Mouse (Mus musculus): ENCODE data around the gene Ppp6r1. TPM values are rescaled to one million over a fixed set of nuclear protein-coding genes. Genes with fewer than 3 reads are reported as not detected.

Gene Ppp6r1
- total RNA-seq (2021) = 100 to 1,000 TPM; 132 to 135 TPM
- long read RNA-seq, experiment 1, transcript Ppp6r1-201 (24 exons, 3,862 nt) = major isoform, 91 of 120 reads
- long read RNA-seq, experiment 1, partial matches to known transcripts = 8 of 120 reads
- long read RNA-seq, experiment 1, other reads (novel, unspliced or antisense) = 21 of 120 reads
- long read RNA-seq, experiment 2, transcript Ppp6r1-201 (24 exons, 3,862 nt) = major isoform, 74 of 116 reads
- long read RNA-seq, experiment 2, partial matches to known transcripts = 16 of 116 reads
- long read RNA-seq, experiment 2, other reads (novel, unspliced or antisense) = 26 of 116 reads

DNA sequence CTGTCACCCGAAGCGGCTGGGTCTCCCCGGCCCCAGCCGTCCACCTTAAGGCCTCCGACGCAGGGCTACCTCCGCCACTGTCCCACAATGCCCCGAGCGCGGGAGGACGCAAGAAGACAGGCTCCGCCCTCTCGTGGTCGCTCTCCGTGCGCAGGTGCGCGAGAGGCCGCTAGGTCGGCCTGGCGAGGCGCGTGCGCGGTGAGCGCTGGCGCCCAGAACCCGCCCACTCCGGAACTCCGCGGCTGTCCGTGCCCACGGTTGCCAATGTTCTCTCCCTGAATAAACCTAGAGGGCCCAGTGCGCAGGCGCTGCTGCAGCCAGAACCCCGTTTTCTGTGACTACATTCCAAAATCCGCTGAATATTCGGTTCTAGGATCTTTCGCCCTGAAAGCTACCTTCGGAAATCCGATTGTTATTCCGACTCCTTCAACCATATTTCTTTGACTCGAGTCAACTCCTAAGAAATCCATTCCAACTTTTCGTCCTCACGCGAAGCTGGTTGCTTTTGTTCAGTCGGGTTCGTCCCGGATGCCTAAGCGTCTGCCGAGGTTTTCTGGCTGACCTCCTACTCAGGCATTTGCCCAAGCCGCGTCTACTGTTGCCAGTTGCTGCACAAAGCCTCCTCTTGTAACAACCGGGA, at the start of gene Ppp6r1:
Gene Ppp6r1, minus strand, starts transcription at position 108 of the 640 bp plus-strand sequence.
- peak; percentile 98 for DNase-seq (ENCODE audit: low spot score in 2 of 2)
- intact Hi-C loops (cut with DNase I) = no loop called here

DNA sequence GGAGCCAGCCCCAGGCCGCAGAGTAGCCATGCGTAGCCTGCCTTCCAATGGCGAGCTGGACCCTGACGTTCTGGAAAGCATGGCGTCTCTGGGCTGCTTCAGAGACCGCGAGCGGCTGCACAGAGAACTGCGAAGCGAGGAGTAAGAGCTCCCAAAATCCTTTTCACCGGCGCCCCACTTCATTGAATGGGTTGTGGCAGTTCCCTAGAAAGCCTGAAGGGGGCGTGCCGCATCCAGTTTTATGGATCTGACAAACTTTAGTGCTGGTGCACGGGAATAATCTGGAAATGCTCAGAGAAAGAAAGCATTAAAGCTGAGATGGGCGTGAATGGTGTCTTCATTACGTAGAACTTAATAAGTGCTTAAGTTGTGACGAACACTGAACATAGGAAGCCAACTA, 46.3 kb upstream of the Ppp6r1 start:
- intact Hi-C loops (cut with DNase I) = no loop called here
- peak in 1 of 2 experiments; percentile 60 for DNase-seq (ENCODE audit: low spot score in 2 of 2)

- no peak for DNase-seq (ENCODE audit: low spot score in 2 of 2)
- intact Hi-C loops (cut with DNase I) = no loop called here
Observed at GRCm38 (mm10) chr7:4703195-4703594, 44.4 kb upstream of the Ppp6r1 start.

DNA sequence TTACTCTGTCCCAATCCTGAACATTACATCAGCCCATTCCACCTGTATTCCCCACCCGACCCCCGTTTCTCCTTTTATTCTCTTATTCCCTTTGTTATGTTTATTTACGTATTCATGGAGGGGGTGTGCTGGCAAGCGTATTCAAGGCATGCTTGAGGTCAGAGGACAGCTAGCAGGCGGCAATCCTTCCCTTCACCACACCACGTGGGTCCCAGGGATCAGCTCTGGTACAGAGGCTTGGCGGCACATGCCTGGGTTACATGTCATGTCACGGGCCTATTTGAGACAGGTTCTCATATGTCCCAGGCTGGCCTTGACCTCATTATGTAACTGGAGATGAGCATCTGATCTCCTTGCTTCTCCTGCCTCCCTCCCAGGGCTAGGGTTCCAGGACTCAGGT, 43.5 kb upstream of the Ppp6r1 start:
- intact Hi-C loops (cut with DNase I) = no loop called here
- DNase-seq (ENCODE audit: low spot score in 2 of 2) = no peak

GRCm38 (mm10) chr7:4693004-4693403, 34.2 kb upstream of the Ppp6r1 start:
- no peak for DNase-seq (ENCODE audit: low spot score in 2 of 2)
- intact Hi-C loops (cut with DNase I) = loop anchor here (5.0 kb wide), 1 partner anchor 114 kb away; no protein-coding TSS in a partner anchor

DNA sequence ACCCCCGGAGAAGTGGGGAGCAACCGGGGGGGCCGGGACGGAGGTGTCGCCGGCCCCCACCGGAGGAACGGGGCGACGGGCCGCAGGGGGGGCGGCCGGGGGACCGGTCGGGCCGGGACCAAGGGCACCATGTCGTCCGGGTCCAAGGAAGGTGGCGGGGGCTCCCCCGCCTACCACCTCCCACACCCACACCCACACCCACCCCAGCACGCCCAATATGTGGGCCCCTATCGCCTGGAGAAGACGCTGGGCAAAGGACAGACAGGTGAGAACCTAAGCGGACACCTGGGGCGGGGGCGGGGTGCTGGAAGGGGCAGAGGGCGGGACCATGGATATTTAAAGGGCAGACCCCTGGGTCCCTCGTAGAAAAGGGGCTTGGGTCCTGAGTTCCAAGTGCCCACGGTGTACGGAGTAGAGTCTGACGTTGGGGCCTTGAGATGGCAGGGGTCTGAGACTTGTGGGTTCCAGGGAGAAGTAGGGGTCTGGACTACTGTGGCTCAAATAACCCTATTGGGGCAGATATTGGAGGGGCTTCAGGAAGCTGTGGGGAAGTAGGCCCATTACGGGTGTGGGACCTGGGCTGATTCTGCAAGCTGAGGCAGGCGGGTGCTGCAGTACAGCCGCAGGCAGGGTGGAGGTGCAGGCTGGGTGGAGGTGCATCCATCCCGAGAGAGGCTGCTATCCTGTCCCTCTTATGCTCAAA, 32.3 kb upstream of the Ppp6r1 start:
- intact Hi-C loops (cut with DNase I) = loop anchor here (5.0 kb wide), 1 partner anchor 116 kb away; no protein-coding TSS in a partner anchor
- DNase-seq (ENCODE audit: low spot score in 2 of 2) = peak in 1 of 2 experiments; percentile 38

DNA sequence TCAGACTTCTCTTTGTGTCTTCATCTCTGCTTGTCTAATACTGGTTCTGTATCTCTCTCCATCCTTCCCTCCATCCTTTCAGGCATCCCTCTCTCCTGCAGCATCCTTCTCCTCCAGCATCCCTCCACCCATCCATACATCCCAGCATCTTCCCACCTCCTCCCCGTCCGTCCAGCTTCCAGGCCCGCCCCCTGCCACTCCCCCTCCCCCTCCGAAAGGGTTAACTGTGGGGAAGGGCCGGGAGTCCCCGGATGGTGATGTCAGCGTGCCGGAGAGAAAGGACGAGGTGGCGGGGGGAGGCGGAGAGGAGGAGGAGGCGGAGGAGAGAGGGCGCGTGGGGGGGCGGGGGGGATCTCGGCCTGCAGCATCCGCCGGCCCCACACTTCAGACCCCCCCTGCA, 31.6 kb upstream of the Ppp6r1 start, which contains the start of gene Brsk1:
Gene Brsk1, plus strand, starts transcription at position 218 of the 400 bp plus-strand sequence.
- DNase-seq (ENCODE audit: low spot score in 2 of 2) = peak; percentile 85 to 88
- intact Hi-C loops (cut with DNase I) = loop anchor here (5.0 kb wide), 1 partner anchor 117 kb away; no protein-coding TSS in a partner anchor

- intact Hi-C loops (cut with DNase I) = no loop called here
Observed at GRCm38 (mm10) chr7:4684632-4685417, 26.0 kb upstream of the Ppp6r1 start, which contains the start of gene Hspbp1. Hspbp1 (minus strand) TSS chr7:4685068.

GRCm38 (mm10) chr7:4684203-4684602, 25.4 kb upstream of the Ppp6r1 start:
- intact Hi-C loops (cut with DNase I) = no loop called here
- DNase-seq (ENCODE audit: low spot score in 2 of 2) = no peak

More at GRCm38 (mm10) chr7:4684632-4685417, 26.0 kb upstream of the Ppp6r1 start, which contains the start of gene Hspbp1:
- DNase-seq (ENCODE audit: low spot score in 2 of 2) = peak; percentile 89 to 94

GRCm38 (mm10) chr7:4683307-4683706, 24.5 kb upstream of the Ppp6r1 start:
- no peak for DNase-seq (ENCODE audit: low spot score in 2 of 2)
- intact Hi-C loops (cut with DNase I) = no loop called here

GRCm38 (mm10) chr7:4675200-4675599, 16.4 kb upstream of the Ppp6r1 start:
- intact Hi-C loops (cut with DNase I) = no loop called here
- no peak for DNase-seq (ENCODE audit: low spot score in 2 of 2)

- intact Hi-C loops (cut with DNase I) = no loop called here
- DNase-seq (ENCODE audit: low spot score in 2 of 2) = no peak
Observed at GRCm38 (mm10) chr7:4674114-4674731, 15.4 kb upstream of the Ppp6r1 start.

GRCm38 (mm10) chr7:4671956-4672355, 13.1 kb upstream of the Ppp6r1 start:
- no peak for DNase-seq (ENCODE audit: low spot score in 2 of 2)
- intact Hi-C loops (cut with DNase I) = no loop called here

DNA sequence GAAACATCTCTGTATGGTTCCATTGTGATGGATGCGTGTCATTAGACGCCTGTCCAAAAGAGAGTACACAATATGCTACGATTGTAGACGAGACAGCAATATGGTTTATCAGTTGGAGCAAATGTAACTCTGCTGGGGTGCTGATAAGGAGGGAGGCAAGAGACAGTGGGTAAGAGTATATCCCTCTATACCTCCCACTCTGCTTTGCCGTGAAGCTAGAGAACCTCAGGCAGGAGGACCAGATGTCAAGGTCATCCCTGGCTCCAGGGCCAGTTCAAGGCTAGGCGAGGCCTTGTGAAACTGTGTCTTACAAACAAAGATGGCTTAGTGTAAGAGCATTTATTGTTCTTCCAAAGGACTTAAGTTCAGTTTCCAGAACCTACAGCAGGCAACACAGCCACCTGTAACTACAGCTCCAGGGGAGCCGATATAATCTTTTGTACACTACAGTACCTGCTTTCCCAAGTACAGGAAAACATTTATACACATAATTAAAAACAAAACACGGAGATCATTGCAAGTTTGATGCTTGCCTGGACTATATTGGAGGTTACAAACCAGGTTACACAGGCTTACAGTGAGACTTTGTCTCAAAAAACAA, 11.9 kb upstream of the Ppp6r1 start:
- no peak for DNase-seq (ENCODE audit: low spot score in 2 of 2)
- intact Hi-C loops (cut with DNase I) = no loop called here

GRCm38 (mm10) chr7:4669156-4669555, 10.3 kb upstream of the Ppp6r1 start:
- intact Hi-C loops (cut with DNase I) = no loop called here
- DNase-seq (ENCODE audit: low spot score in 2 of 2) = no peak

- intact Hi-C loops (cut with DNase I) = no loop called here
- DNase-seq (ENCODE audit: low spot score in 2 of 2) = no peak
Observed at GRCm38 (mm10) chr7:4668506-4668905, 9.7 kb upstream of the Ppp6r1 start.

- no peak for DNase-seq (ENCODE audit: low spot score in 2 of 2)
- intact Hi-C loops (cut with DNase I) = no loop called here
Observed at GRCm38 (mm10) chr7:4666871-4667270, 8.1 kb upstream of the Ppp6r1 start.

- intact Hi-C loops (cut with DNase I) = no loop called here
- no peak for DNase-seq (ENCODE audit: low spot score in 2 of 2)
Observed at GRCm38 (mm10) chr7:4663742-4664141, 4.9 kb upstream of the Ppp6r1 start.

Measured in left cerebral cortex, postnatal 14 days (tissue).